Mouse (Mus musculus) stomach, postnatal 0 days (tissue): ENCODE data around the gene Gm21987.

Experiments
- CTCF ChIP-seq: IDR thresholded peaks from 2 replicates; pipeline ENCODE4 v1.5.1; 2016; ENCODE audit warnings: antibody characterized with exemption, low read depth, mild to moderate bottlenecking, moderate library complexity
- EP300 ChIP-seq: optimal IDR thresholded peaks from 2 replicates; pipeline ENCODE3; 2016; ENCODE audit warnings: antibody characterized with exemption

DNA sequence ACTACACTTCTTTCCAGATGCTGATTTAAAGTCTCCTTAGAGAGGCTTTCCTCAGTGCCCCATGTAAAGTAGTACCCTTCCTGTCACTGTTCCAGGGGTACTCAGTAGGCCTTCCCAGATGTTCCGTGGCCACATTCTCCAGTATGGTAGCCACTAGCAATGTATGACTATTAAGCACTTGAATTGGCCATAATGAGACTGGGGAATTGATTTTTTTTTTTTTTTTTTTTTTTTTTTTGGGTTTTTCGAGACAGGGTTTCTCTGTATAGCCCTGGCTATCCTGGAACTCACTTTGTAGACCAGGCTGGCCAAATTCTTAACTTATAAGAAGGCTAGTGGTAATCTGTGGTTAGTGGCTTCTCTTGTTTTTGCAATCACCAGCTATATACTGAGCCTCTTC is 3.0 kb downstream of the Gm21987 start:
- TF ChIP-seq CTCF (no peak), EP300 (no peak)
